Comparison of ENCODE assay signal across 13 mouse cellular contexts in the genomic region with DNA sequence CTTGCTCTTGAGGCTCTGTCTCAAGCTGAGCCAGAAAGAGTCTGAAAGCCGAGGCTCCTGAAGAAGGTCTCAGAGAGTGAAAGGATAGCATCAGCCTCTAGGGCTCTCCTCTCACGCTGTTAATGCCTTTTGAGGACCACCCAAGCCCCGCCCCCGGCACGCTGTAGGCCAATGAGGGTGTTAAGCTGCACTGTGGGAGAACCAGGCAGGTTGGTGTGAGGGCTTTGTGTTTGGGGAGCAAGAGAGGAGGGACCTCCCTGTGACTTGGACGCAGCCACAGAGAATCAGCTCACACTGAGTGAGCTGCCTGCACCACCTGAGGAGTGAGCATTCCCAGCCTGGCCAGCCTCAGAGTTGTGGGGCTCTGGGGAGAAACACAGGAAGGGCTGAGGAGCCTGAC. TPM values are rescaled to one million over a fixed set of nuclear protein-coding genes. Genes with fewer than 3 reads are reported as not detected.
DNase-seq lines count a peak whose midpoint lies in the region; ATAC-seq lines count a peak whose summit lies in the region.
"Had no signal": no experiment of that assay in that cellular context is flagged by ENCODE, and none has a peak within 500 bp of the region (broad histone marks: within the 10 kb centered on the region; RNA-seq: fewer than 3 reads in every experiment).

Nmur2 (minus strand) TSS at position 94 of the 400 bp plus-strand sequence.

- H3K4me2 ChIP-seq in midbrain, embryonic 11.5 days = no peak within 1 kb of the TSS

- no peaks in the 10 kb centered on the region for H3K4me1 ChIP-seq in midbrain, embryonic 11.5 days (ENCODE audit: control insufficient read depth, insufficient read depth, low read length)

- no peak within 1 kb of the TSS for H3K27ac ChIP-seq in midbrain, embryonic 11.5 days (ENCODE audit: low read depth, low read length)
- H3K27ac ChIP-seq: layer of hippocampus, adult 2 months; liver, embryonic 14.5 days had no signal

- no peak within 1 kb of the TSS for H3K4me3 ChIP-seq in midbrain, embryonic 11.5 days (ENCODE audit: low read depth, low read length)
- H3K4me3 ChIP-seq: erythroblast, embryonic 14.5 days; layer of hippocampus, adult 2 months had no signal

- H3K9me3 ChIP-seq in midbrain, embryonic 11.5 days (ENCODE audit: control insufficient read depth, low read length) = no peaks in the 10 kb centered on the region

- 3% methylated on average over 6 of the region's 6 CpGs for WGBS in midbrain, embryonic 11.5 days

- no peaks in the 10 kb centered on the region for H3K27me3 ChIP-seq in midbrain, embryonic 11.5 days (ENCODE audit: control insufficient read depth, insufficient read depth, low read length)

- DNase-seq in adrenal gland, postnatal 10 days = peak; percentile 1
- no peak for DNase-seq in adrenal gland, postnatal 4 days (ENCODE audit: low spot score in 2 of 2)
- DNase-seq in thymus, postnatal 4 days = peak; percentile 5
- DNase-seq in thymus, postnatal 14 days = no peak
- DNase-seq in midbrain, embryonic 11.5 days (ENCODE audit: low spot score, missing footprints) = peak; percentile 90
- no peak for DNase-seq in Muller cell, postnatal 12 days (ENCODE audit: inconsistent ontology term)
- no peak for DNase-seq in gastrocnemius, postnatal 36 days
- no peak for DNase-seq in right cerebral cortex, postnatal 4 days
- DNase-seq: spleen, adult 18-20 months had no signal

- 0 out of 2 replicates have a peak, but pooled peaks have one; percentile 40 for ATAC-seq in midbrain, embryonic 11.5 days (ENCODE audit: low FRiP score)

- intact Hi-C loops in gastrocnemius, postnatal 36 days (cut with DNase I) = no loop called here

- no peak within 1 kb of the TSS for H3K9ac ChIP-seq in midbrain, embryonic 11.5 days (ENCODE audit: low read length)
- H3K9ac ChIP-seq: liver, embryonic 14.5 days had no signal

- no peaks in the 10 kb centered on the region for H3K36me3 ChIP-seq in midbrain, embryonic 11.5 days (ENCODE audit: control insufficient read depth, insufficient read depth, low read length)

RNA-seq across cellular contexts. Expression of gene Nmur2, which starts in this region (rescaled TPM):
- not detected for total RNA-seq in adrenal gland, postnatal 10 days (2021)
- not detected for total RNA-seq in adrenal gland, postnatal 4 days (2021)
- polyA plus RNA-seq in midbrain, embryonic 11.5 days (2014; fragmentation: Nextera tagmentation; extraction: Ambion mirVana) = 0.07 and 0.23 TPM in 2 replicates
- total RNA-seq in gastrocnemius, postnatal 36 days (2021) = not detected
- total RNA-seq: layer of hippocampus, adult 2 months had no signal
- polyA plus RNA-seq: erythroblast, embryonic 14.5 days; heart, postnatal 0 days; liver, embryonic 14.5 days had no signal

Comparison
In these comparisons a context has a peak if more than half of its experiments do, and no peak if none do; other contexts are left out.
1. Peak in DNase-seq in adrenal gland, postnatal 10 days; RNA of the gene not detected or under 1 TPM.
2. Peak in DNase-seq and ATAC-seq in midbrain, embryonic 11.5 days; RNA of the gene not detected or under 1 TPM.